Mouse (Mus musculus) lung, embryonic 16.5 days (tissue): ENCODE measurements at regions not wholly inside any gene's neighbourhood (a gene's known extent, or its start where the extent isn't known, plus 50 kb on each side); places are given as distances from the start of the nearest gene placed in this dataset.

Experiments
- ATAC-seq: fragments of 200-750 bp; cut with Nextera tagmentation; 2 replicates; pipeline ENCODE4 v1.8.0; 2017; ENCODE audit warnings: low read depth, mild to moderate bottlenecking, moderate library complexity
- H3K27ac ChIP-seq: fragments of 300-500 bp; sonication (generic); 2 replicates; pipeline ENCODE4 v1.5.1; 2014; ENCODE audit warnings: mild to moderate bottlenecking, control low read depth, low read length
- H3K27me3 ChIP-seq: fragments of 300-500 bp; sonication (generic); 2 replicates; pipeline ENCODE4 v1.6.1; 2014; ENCODE audit warnings: low read depth, low read length, mixed read lengths; ENCODE audit not compliant: control insufficient read depth, insufficient read depth
- H3K36me3 ChIP-seq: fragments of 300-500 bp; sonication (generic); 2 replicates; pipeline ENCODE4 v1.6.1; 2014; ENCODE audit warnings: low read length; ENCODE audit not compliant: control insufficient read depth, insufficient read depth
- H3K4me1 ChIP-seq: fragments of 300-500 bp; sonication (generic); replicated peaks from 2 replicates; pipeline ENCODE4 v1.6.1; 2014; ENCODE audit warnings: low read length, mixed read lengths; ENCODE audit not compliant: control insufficient read depth, insufficient read depth
- H3K4me2 ChIP-seq: fragments of 300-500 bp; sonication (generic); 2 replicates; pipeline ENCODE4 v1.6.1; 2014; ENCODE audit warnings: low read depth, low read length, control low read depth
- H3K4me3 ChIP-seq: fragments of 300-500 bp; sonication (generic); 2 replicates; pipeline ENCODE4 v1.5.1; 2014; ENCODE audit warnings: mild to moderate bottlenecking, low read length, control low read depth
- H3K9ac ChIP-seq: fragments of 300-500 bp; sonication (generic); 2 replicates; pipeline ENCODE4 v1.6.1; 2014; ENCODE audit warnings: low read length, control low read depth
- H3K9me3 ChIP-seq: fragments of 300-500 bp; sonication (generic); 2 replicates; pipeline ENCODE4 v1.6.1; 2016; ENCODE audit warnings: low read length; ENCODE audit not compliant: control insufficient read depth
- WGBS: fragments of 180-500 bp; shearing (Covaris S2); extraction: QIAGEN DNeasy Blood & Tissue Kit; methylation state at CpG from one replicate; pipeline ENCODE4 v1.1.7; 2014; 5-methylcytosine and 5-hydroxymethylcytosine counted together

GRCm38 (mm10) chr10:70733478-70733877 lies 77.7 kb upstream of the Phyhipl start:
- H3K36me3 ChIP-seq, result no peaks in the 10 kb centered on the region
- H3K9ac ChIP-seq, result no peak overlapping the region
- WGBS, result 80% methylated on average over 7 of the region's 7 CpGs
- H3K27ac ChIP-seq, result no peak overlapping the region
- H3K9me3 ChIP-seq, result no peaks in the 10 kb centered on the region
- H3K4me2 ChIP-seq, result no peak overlapping the region
- H3K27me3 ChIP-seq, result no peaks in the 10 kb centered on the region
- no peak overlapping the region for H3K4me3 ChIP-seq
- ATAC-seq, result no peak
- H3K4me1 ChIP-seq, result no peaks in the 10 kb centered on the region

GRCm38 (mm10) chr10:70725091-70725490 lies 69.3 kb upstream of the Phyhipl start:
- no peak overlapping the region for H3K9ac ChIP-seq
- H3K27ac ChIP-seq, result no peak overlapping the region
- WGBS, result 69% methylated on average over 3 of the region's 3 CpGs
- H3K4me2 ChIP-seq, result no peak overlapping the region
- no peak for ATAC-seq
- no peaks in the 10 kb centered on the region for H3K9me3 ChIP-seq
- H3K27me3 ChIP-seq, result no peaks in the 10 kb centered on the region
- H3K4me1 ChIP-seq, result no peaks in the 10 kb centered on the region
- no peak overlapping the region for H3K4me3 ChIP-seq
- H3K36me3 ChIP-seq, result no peaks in the 10 kb centered on the region

- Histone ChIP-seq H3K4me3 (no peak overlapping the region), H3K27ac (no peak overlapping the region), H3K4me2 (no peak overlapping the region), H3K9me3 (no peaks in the 10 kb centered on the region), H3K9ac (no peak overlapping the region), H3K36me3 (no peaks in the 10 kb centered on the region), H3K4me1 (no peaks in the 10 kb centered on the region), H3K27me3 (no peaks in the 10 kb centered on the region)
- no peak for ATAC-seq
- 82% methylated on average over 2 of the region's 2 CpGs for WGBS
Measured at GRCm38 (mm10) chr10:70722783-70723182, 67.0 kb upstream of the Phyhipl start.

DNA sequence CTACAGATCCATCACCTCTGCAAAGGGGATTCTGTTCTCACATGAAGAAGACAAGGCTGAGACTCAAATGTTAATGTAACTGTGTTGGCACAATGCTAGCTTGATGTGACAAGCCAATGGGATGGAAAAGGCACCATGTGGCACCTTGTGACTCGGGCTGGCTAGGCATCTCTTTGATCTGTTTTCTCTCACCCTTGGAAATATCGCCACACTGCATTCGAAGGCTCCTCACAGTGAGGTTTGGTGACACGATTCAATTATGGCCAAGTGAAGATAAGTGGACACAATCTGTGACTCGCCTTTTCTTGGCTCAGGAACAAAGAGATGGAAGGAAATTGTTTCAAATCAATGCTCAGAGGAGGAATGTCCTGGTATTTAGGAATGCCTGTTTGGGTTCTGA lies 66.6 kb upstream of the Phyhipl start:
- Histone ChIP-seq H3K27ac (no peak overlapping the region), H3K4me1 (no peaks in the 10 kb centered on the region), H3K4me2 (no peak overlapping the region), H3K9ac (no peak overlapping the region), H3K27me3 (no peaks in the 10 kb centered on the region), H3K36me3 (no peaks in the 10 kb centered on the region), H3K4me3 (no peak overlapping the region), H3K9me3 (no peaks in the 10 kb centered on the region)
- WGBS, result 62% methylated on average over 5 of the region's 5 CpGs
- no peak for ATAC-seq

GRCm38 (mm10) chr10:70717464-70717863 lies 61.7 kb upstream of the Phyhipl start:
- Histone ChIP-seq H3K36me3 (no peaks in the 10 kb centered on the region), H3K4me3 (no peak overlapping the region), H3K9ac (no peak overlapping the region), H3K27ac (no peak overlapping the region), H3K9me3 (no peaks in the 10 kb centered on the region), H3K27me3 (no peaks in the 10 kb centered on the region), H3K4me1 (no peaks in the 10 kb centered on the region), H3K4me2 (no peak overlapping the region)
- 4% methylated on average over 2 of the region's 8 CpGs for WGBS
- ATAC-seq, result no peak

DNA sequence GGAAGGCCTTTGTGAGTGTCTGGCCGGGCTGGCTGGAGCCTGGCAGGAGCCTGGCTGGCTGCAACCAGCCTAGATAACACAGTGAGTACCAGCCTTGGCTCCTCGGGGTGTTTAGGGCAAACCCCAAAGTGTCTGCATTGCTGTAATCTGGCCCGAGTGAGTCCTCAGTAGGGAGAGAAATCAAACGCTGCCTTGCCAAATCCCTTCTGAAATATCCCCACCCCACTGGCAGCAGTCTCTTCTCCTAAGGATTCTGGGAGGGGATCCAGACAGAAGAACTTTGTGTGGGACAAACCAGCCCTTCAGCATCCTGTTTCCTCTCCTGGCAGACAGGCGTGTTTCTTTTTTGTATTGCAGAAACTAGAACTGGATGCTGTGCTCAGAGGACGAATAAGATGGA lies 61.3 kb upstream of the Phyhipl start:
- no peaks in the 10 kb centered on the region for H3K27me3 ChIP-seq
- no peaks in the 10 kb centered on the region for H3K4me1 ChIP-seq
- H3K27ac ChIP-seq, result no peak overlapping the region
- no peaks in the 10 kb centered on the region for H3K9me3 ChIP-seq
- H3K9ac ChIP-seq, result no peak overlapping the region
- no peaks in the 10 kb centered on the region for H3K36me3 ChIP-seq
- ATAC-seq, result peak; percentile 65; the same call in 1 of the 2 replicates
- H3K4me2 ChIP-seq, result 0 out of 2 replicates have a peak overlapping the region, but pooled peaks have one; percentile 1
- whole genome bisulfite sequencing, result 7% methylated on average over 6 of the region's 6 CpGs
- 0 out of 2 replicates have a peak overlapping the region, but pooled peaks have one; percentile 1 for H3K4me3 ChIP-seq

- Histone ChIP-seq H3K4me2 (no peak overlapping the region), H3K9ac (no peak overlapping the region), H3K27ac (no peak overlapping the region), H3K27me3 (no peaks in the 10 kb centered on the region), H3K4me1 (no peaks in the 10 kb centered on the region), H3K36me3 (no peaks in the 10 kb centered on the region), H3K9me3 (no peaks in the 10 kb centered on the region), H3K4me3 (no peak overlapping the region)
- no peak for ATAC-seq
- 79% methylated on average over 7 of the region's 7 CpGs for WGBS
Measured at GRCm38 (mm10) chr10:70713306-70713705, 57.5 kb upstream of the Phyhipl start.

DNA sequence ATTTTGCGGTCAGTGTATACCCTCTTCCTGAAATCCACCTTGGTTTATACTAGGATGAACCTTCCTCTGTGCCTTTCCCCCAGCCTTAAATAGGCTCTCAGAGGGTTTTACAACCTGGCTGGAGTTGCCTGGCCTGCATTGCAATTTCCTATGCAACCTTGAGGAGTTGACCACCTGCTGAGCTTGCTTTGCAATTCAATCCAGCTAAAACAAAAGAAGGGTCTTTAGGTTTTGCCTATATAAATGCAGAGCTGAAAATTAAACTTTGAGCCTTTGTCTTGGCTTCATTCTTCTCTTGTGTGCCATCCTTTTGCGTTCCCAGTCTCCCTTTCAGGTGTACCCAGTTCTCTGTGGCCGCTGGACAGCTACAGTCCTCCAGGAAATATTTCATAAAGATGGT lies 53.0 kb upstream of the Phyhipl start:
- Histone ChIP-seq H3K4me3 (no peak overlapping the region), H3K27me3 (no peaks in the 10 kb centered on the region), H3K4me2 (no peak overlapping the region), H3K4me1 (no peaks in the 10 kb centered on the region), H3K27ac (no peak overlapping the region), H3K9me3 (no peaks in the 10 kb centered on the region), H3K9ac (no peak overlapping the region), H3K36me3 (no peaks in the 10 kb centered on the region)
- no peak for ATAC-seq
- WGBS, result 70% methylated on average over 3 of the region's 3 CpGs
